Mouse (Mus musculus) embryonic fibroblast, embryonic 13.5 days (primary cell): ENCODE data around the gene Cbarp.

Source experiments
- CTCF ChIP-seq: IDR thresholded peaks from 2 replicates; pipeline ENCODE4 v1.5.1; 2011; ENCODE audit warnings: mild to moderate bottlenecking, control low read depth, low read length, moderate library complexity, borderline replicate concordance; ENCODE audit not compliant: insufficient read depth
- POLR2A ChIP-seq: IDR thresholded peaks from 2 replicates; pipeline ENCODE4 v1.6.1; 2011; ENCODE audit warnings: low read depth, mild to moderate bottlenecking, control low read depth, low read length, moderate library complexity

- TF ChIP-seq CTCF (no peak), POLR2A (peak; percentile 74)
Measured at GRCm38 (mm10) chr10:80138553-80139438, 1.8 kb downstream of the Cbarp start, which contains the start of gene Atp5d.
